Comparison of ENCODE assay signal across 11 mouse cellular contexts in the genomic region with DNA sequence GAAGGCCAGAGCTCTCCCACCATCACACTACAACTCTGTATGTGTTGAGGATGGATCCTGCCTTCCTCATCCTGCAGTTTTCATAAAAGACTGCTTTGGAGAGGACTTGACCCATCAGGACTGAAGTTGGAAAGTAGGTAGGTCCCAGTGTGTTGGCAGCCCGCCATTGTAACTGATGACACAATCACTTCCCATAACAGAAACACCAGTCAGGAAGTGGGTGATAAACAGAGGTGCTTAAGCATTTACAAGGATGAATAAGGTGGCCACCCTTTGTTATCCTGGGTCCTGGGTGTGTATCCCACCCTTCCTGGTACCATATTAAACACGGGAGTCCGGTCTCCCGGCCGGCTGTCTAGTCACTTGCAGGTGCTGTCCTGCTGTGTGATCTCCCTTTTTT.
DNase-seq lines count a peak whose midpoint lies in the region; ATAC-seq lines count a peak whose summit lies in the region.
"Had no signal": no experiment of that assay in that cellular context is flagged by ENCODE, and none has a peak within 500 bp of the region (broad histone marks: within the 10 kb centered on the region; RNA-seq: fewer than 3 reads in every experiment).

No protein-coding gene starts in this region.

- peak; percentile 27 to 37 for DNase-seq in kidney, postnatal 4 days
- no peak for DNase-seq in kidney, adult 11 months
- DNase-seq in adrenal gland, adult 2 months, result peak; percentile 44
- DNase-seq in lung, adult 18-20 months, result peak; percentile 77 to 85
- no peak for DNase-seq in embryo, embryonic 9.5 days (ENCODE audit: extremely low spot score)
- DNase-seq in frontal cortex, adult 2 months (ENCODE audit: extremely low spot score in 1 of 2, low spot score in 1 of 2), result no peak
- DNase-seq: cerebellum, adult 2 months; gastrocnemius, postnatal 36 days; retina, postnatal 1 day had no signal

- 0 out of 2 replicates have a peak, but pooled peaks have one; percentile 33 for ATAC-seq in neutrophil, adult 5-6 weeks (ENCODE audit: extremely low read depth, insufficient number of reproducible peaks, low FRiP score, poor library complexity, severe bottlenecking)
- ATAC-seq: forebrain, embryonic 15.5 days had no signal

Comparison
In these comparisons a context has a peak if more than half of its experiments do, and no peak if none do; other contexts are left out.
1. DNase-seq: peak in kidney, postnatal 4 days (2 of 2), adrenal gland, adult 2 months (single experiment) and lung, adult 18-20 months (2 of 2); none in kidney, adult 11 months (single experiment), embryo, embryonic 9.5 days (single experiment) and frontal cortex, adult 2 months (0 of 2).